Mouse (Mus musculus) limb, embryonic 14.5 days (tissue): ENCODE results near the gene Gm49383. TPM values are rescaled to one million over a fixed set of nuclear protein-coding genes. Genes with fewer than 3 reads are reported as not detected.

Source experiments
- ATAC-seq: fragments of 200-750 bp; cut with Nextera tagmentation; 2 replicates; pipeline ENCODE4 v1.8.0; 2017; ENCODE audit warnings: low read depth, moderate number of reproducible peaks, moderate TSS enrichment; ENCODE audit not compliant: low FRiP score
- DNase-seq: peaks from one replicate; pipeline ENCODE4 v3.0.0-alpha.2; 2015; ENCODE audit warnings: low spot score
- H3K27ac ChIP-seq: fragments of 300-500 bp; sonication (generic); replicated peaks from 2 replicates; pipeline ENCODE4 v1.5.1; 2014; ENCODE audit warnings: low read depth, mild to moderate bottlenecking, low read length, moderate library complexity, mixed read lengths
- H3K27me3 ChIP-seq: fragments of 300-500 bp; sonication (generic); 2 replicates; pipeline ENCODE4 v1.6.1; 2014; ENCODE audit warnings: low read length, mixed read lengths; ENCODE audit not compliant: control insufficient read depth, insufficient read depth
- H3K36me3 ChIP-seq: fragments of 300-500 bp; sonication (generic); 2 replicates; pipeline ENCODE4 v1.6.1; 2014; ENCODE audit warnings: mild to moderate bottlenecking, low read length, moderate library complexity, mixed read lengths; ENCODE audit not compliant: control insufficient read depth, insufficient read depth
- H3K4me1 ChIP-seq: fragments of 300-500 bp; sonication (generic); 2 replicates; pipeline ENCODE4 v1.6.1; 2014; ENCODE audit warnings: antibody characterized with exemption, low read length, mixed read lengths; ENCODE audit not compliant: control insufficient read depth, insufficient read depth
- H3K4me2 ChIP-seq: fragments of 300-500 bp; sonication (generic); replicated peaks from 2 replicates; pipeline ENCODE4 v1.6.1; 2014; ENCODE audit warnings: low read depth, mild to moderate bottlenecking, low read length, moderate library complexity; ENCODE audit not compliant: severe bottlenecking
- H3K4me3 ChIP-seq: fragments of 300-500 bp; sonication (generic); replicated peaks from 2 replicates; pipeline ENCODE4 v1.5.1; 2014; ENCODE audit warnings: low read length
- H3K9ac ChIP-seq: fragments of 300-500 bp; sonication (generic); 2 replicates; pipeline ENCODE4 v1.6.1; 2014; ENCODE audit warnings: mild to moderate bottlenecking, low read depth, low read length, moderate library complexity; ENCODE audit not compliant: severe bottlenecking
- H3K9me3 ChIP-seq: fragments of 300-500 bp; sonication (generic); 2 replicates; pipeline ENCODE4 v1.6.1; 2016; ENCODE audit warnings: low read length; ENCODE audit not compliant: control insufficient read depth
- POLR2A ChIP-seq: fragments of 200-500 bp; IDR thresholded peaks from 2 replicates; pipeline ENCODE4 v1.8.0; 2012; ENCODE audit warnings: inconsistent platforms, mild to moderate bottlenecking, moderate library complexity, borderline replicate concordance; ENCODE audit not compliant: insufficient read depth, insufficient read length; ENCODE audit errors: extremely low read depth
- WGBS: fragments of 180-500 bp; shearing (Covaris S2); extraction: QIAGEN DNeasy Blood & Tissue Kit; methylation state at CpG from one replicate; pipeline ENCODE4 v1.1.7; 2014; 5-methylcytosine and 5-hydroxymethylcytosine counted together
- polyA plus RNA-seq, 2 experiments: library from polyadenylated mRNA; depleted of rRNA in 1 of 2; stranded (reverse) in 1 of 2; unstranded in 1 of 2; fragments of >200 nt; fragmentation: Nextera tagmentation in 1 of 2; extraction: Ambion mirVana in 1 of 2; gene quantifications; 2 replicates each; pipeline versions ENCODE4 v1.2.1 to v1.2.3; 2012 to 2014

The Gm49383 gene
- polyA plus RNA-seq, 2 experiments: 7.6 to 21.8 TPM

GRCm38 (mm10) chr12:69215000-69215785 lies 18.3 kb upstream of the Gm49383 start:
- H3K27ac ChIP-seq: no peak overlapping the region
- H3K36me3 ChIP-seq: peaks cover 67% of the 10 kb centered on the region
- no peak for TF ChIP-seq POLR2A
- no peaks in the 10 kb centered on the region for H3K27me3 ChIP-seq
- WGBS: 87% methylated on average over 3 of the region's 3 CpGs
- no peaks in the 10 kb centered on the region for H3K9me3 ChIP-seq
- ATAC-seq: no peak
- no peak overlapping the region for H3K4me3 ChIP-seq
- DNase-seq: no peak
- H3K4me1 ChIP-seq: no peaks in the 10 kb centered on the region
- H3K4me2 ChIP-seq: no peak overlapping the region
- no peak overlapping the region for H3K9ac ChIP-seq

- DNase-seq (no peak), ATAC-seq (no peak)
- H3K4me1 ChIP-seq: no peaks in the 10 kb centered on the region
- 92% methylated on average over 7 of the region's 7 CpGs for WGBS
- H3K9me3 ChIP-seq: no peaks in the 10 kb centered on the region
- H3K4me2 ChIP-seq: no peak overlapping the region
- TF ChIP-seq POLR2A: no peak
- H3K36me3 ChIP-seq: peaks cover 70% of the 10 kb centered on the region
- H3K9ac ChIP-seq: no peak overlapping the region
- no peaks in the 10 kb centered on the region for H3K27me3 ChIP-seq
- H3K27ac ChIP-seq: no peak overlapping the region
- H3K4me3 ChIP-seq: no peak overlapping the region
Measured at GRCm38 (mm10) chr12:69214393-69214792, 17.5 kb upstream of the Gm49383 start.

GRCm38 (mm10) chr12:69213186-69213777 lies 16.4 kb upstream of the Gm49383 start:
- Histone ChIP-seq H3K36me3 (peaks cover 68% of the 10 kb centered on the region), H3K4me1 (no peaks in the 10 kb centered on the region), H3K9me3 (no peaks in the 10 kb centered on the region), H3K27me3 (no peaks in the 10 kb centered on the region), H3K9ac (no peak overlapping the region), H3K27ac (no peak overlapping the region), H3K4me2 (no peak overlapping the region), H3K4me3 (no peak overlapping the region)
- ATAC-seq: no peak
- WGBS: 93% methylated on average over 13 of the region's 13 CpGs
- DNase-seq: no peak
- no peak for TF ChIP-seq POLR2A

- DNase-seq: no peak
- Histone ChIP-seq H3K36me3 (peaks cover 60% of the 10 kb centered on the region), H3K27me3 (no peaks in the 10 kb centered on the region), H3K4me1 (no peaks in the 10 kb centered on the region), H3K4me2 (no peak overlapping the region), H3K27ac (0 out of 2 replicates have a peak overlapping the region, but pooled peaks have one; percentile 67), H3K4me3 (no peak overlapping the region), H3K9ac (no peak overlapping the region), H3K9me3 (no peaks in the 10 kb centered on the region)
- no peak for ATAC-seq
- 79% methylated on average over 5 of the region's 5 CpGs for WGBS
- TF ChIP-seq POLR2A: no peak
Measured at GRCm38 (mm10) chr12:69211057-69211456, 14.2 kb upstream of the Gm49383 start.

GRCm38 (mm10) chr12:69210056-69210979 lies 13.4 kb upstream of the Gm49383 start:
- no peaks in the 10 kb centered on the region for H3K9me3 ChIP-seq
- H3K4me1 ChIP-seq: no peaks in the 10 kb centered on the region
- ATAC-seq (peak; percentile 67), DNase-seq (peak; percentile 34)
- H3K4me2 ChIP-seq: no peak overlapping the region
- 84% methylated on average over 18 of the region's 18 CpGs for WGBS
- TF ChIP-seq POLR2A: no peak
- no peaks in the 10 kb centered on the region for H3K27me3 ChIP-seq
- H3K36me3 ChIP-seq: peaks cover 53% of the 10 kb centered on the region
- no peak overlapping the region for H3K4me3 ChIP-seq
- H3K9ac ChIP-seq: no peak overlapping the region
- peak overlapping the region; percentile 67 for H3K27ac ChIP-seq
